In genomic region chr17:48602554-48602953, GRCm38 (mm10) we compare ENCODE assay signal across 8 mouse cellular contexts.
DNase-seq lines count a peak whose midpoint lies in the region; ATAC-seq and TF ChIP-seq lines count a peak whose summit lies in the region.

No protein-coding gene starts in this region.

- no peak overlapping the region for H3K4me2 ChIP-seq in lung, postnatal 0 days (replicated peaks; ENCODE audit: low read depth, low read length)

- no peak overlapping the region for H3K27ac ChIP-seq in lung, postnatal 0 days (ENCODE audit: low read length)

- DNase-seq in CD4-positive helper T cell, adult 2 months (ENCODE audit: low read depth, low spot score): peak; percentile 52
- DNase-seq in R1 (ENCODE audit: low read depth, low spot score): peak; percentile 77
- DNase-seq in heart, postnatal 36 days: peak; percentile 42 to 63
- DNase-seq in kidney, postnatal 4 days: peak; percentile 72 to 76
- DNase-seq in lung, postnatal 0 days (ENCODE audit: low spot score): peak; percentile 69
- DNase-seq in retina, adult 2 months (ENCODE audit: low read depth, low spot score): peak; percentile 16

- no peak for TF ChIP-seq EP300 in lung, postnatal 0 days (IDR thresholded peaks at IDR 0.05)

- H3K4me3 ChIP-seq in lung, postnatal 0 days (ENCODE audit: low read depth, low read length): no peak overlapping the region

- H3K9ac ChIP-seq in lung, postnatal 0 days (replicated peaks; ENCODE audit: low read depth): no peak overlapping the region

- H3K36me3 ChIP-seq in lung, postnatal 0 days (ENCODE audit: insufficient read depth, low read length): no peaks in the 10 kb centered on the region

- intact Hi-C loops in heart, postnatal 36 days (cut with DNase I): loop anchor here (1.0 kb wide), 3 partner anchors 135 to 327 kb away; no protein-coding TSS in a partner anchor

- no peaks in the 10 kb centered on the region for H3K4me1 ChIP-seq in lung, postnatal 0 days (ENCODE audit: insufficient read depth, low read depth, low read length)

- ATAC-seq in common myeloid progenitor, adult 5-6 weeks (replicated peaks; ENCODE audit: low read depth, poor library complexity, severe bottlenecking): peak; percentile 92
- ATAC-seq in lung, postnatal 0 days: peak; percentile 37; the same call in 1 of the 2 replicates
- no peak for ATAC-seq in erythroid progenitor cell, adult 5-6 weeks (replicated peaks; ENCODE audit: low FRiP score, poor library complexity, severe bottlenecking)

- 1% methylated on average over 6 of the region's 6 CpGs for WGBS in lung, postnatal 0 days

- H3K9me3 ChIP-seq in lung, postnatal 0 days (ENCODE audit: low read length): no peaks in the 10 kb centered on the region

- no peaks in the 10 kb centered on the region for H3K27me3 ChIP-seq in lung, postnatal 0 days (replicated peaks; ENCODE audit: insufficient read depth, low read length)

- TF ChIP-seq CTCF in lung, postnatal 0 days (IDR thresholded peaks at IDR 0.05): peak; percentile 81

Comparison
In these comparisons a context has a peak if more than half of its experiments do, and no peak if none do; other contexts are left out.
1. DNase-seq: peak in every context shown above with its lines; median percentile 77 in R1; 74 in kidney, postnatal 4 days; 69 in lung, postnatal 0 days; 52 in heart, postnatal 36 days; 52 in CD4-positive helper T cell, adult 2 months; 16 in retina, adult 2 months.